Mouse (Mus musculus): ENCODE results near the gene Ergic1. TPM values are rescaled to one million over a fixed set of nuclear protein-coding genes. Genes with fewer than 3 reads are reported as not detected.
A peak's percentile ranks its signal among the peaks of the same experiment; 100 is the strongest.

Gene Ergic1
- total and polyA plus RNA-seq, 3 experiments: 22.1 to 92.7 (median 37.1) TPM

DNA sequence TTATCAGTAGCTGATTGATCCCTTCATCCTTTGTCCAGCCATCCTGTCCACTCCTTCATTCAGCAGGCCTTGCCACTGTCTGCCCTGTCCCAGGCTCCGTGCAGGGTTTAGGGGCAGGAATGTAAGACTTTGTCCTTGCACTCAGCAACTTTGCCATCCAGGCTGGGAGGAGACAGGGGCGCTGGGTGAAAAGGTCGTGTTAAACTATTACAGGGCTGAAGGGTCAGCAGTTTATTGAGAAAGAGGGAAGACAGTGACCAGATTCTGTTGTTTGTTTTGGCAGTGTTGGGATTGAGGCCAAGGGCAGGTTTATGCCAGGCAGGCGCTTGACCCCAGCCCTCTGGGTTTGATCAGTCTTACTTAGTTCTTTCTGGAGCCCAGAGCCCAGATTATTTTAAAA, 76.6 kb downstream of the Ergic1 start:
- Histone ChIP-seq H3K36me3 (replicated peaks) (peaks cover 94% of the 10 kb centered on the region), H3K4me3 (ENCODE audit: low read depth, low read length) (no peak overlapping the region), H3K9me3 (replicated peaks) (no peaks in the 10 kb centered on the region), H3K27me3 (ENCODE audit: insufficient read depth, low read length) (no peaks in the 10 kb centered on the region), H3K4me1 (ENCODE audit: insufficient read depth, low read depth, low read length) (peaks cover 6% of the 10 kb centered on the region; the same call in 1 of the 2 replicates)
- no peak for ATAC-seq (ENCODE audit: extremely low read depth, insufficient number of reproducible peaks, low FRiP score, poor library complexity, severe bottlenecking)
- DNase-seq (ENCODE audit: low spot score): no peak
- TF ChIP-seq CTCF (IDR thresholded peaks at IDR 0.05; ENCODE audit: low read depth, low read length) (no peak), TAL1 (conservative IDR thresholded peaks at IDR 0.05; ENCODE audit: low read depth, low read length) (no peak), GATA2 (IDR thresholded peaks at IDR 0.05; ENCODE audit: borderline replicate concordance, low read depth, low read length) (no peak), POLR2AphosphoS5 (IDR thresholded peaks at IDR 0.05; ENCODE audit: insufficient replicate concordance, low read depth, low read length) (no peak), GATA1 (IDR thresholded peaks at IDR 0.05; ENCODE audit: borderline replicate concordance, low read length) (no peak)

GRCm38 (mm10) chr17:26638655-26639054, 77.4 kb downstream of the Ergic1 start:
- peak; percentile 56 for DNase-seq (ENCODE audit: low spot score)
- Histone ChIP-seq H3K4me3 (ENCODE audit: low read depth, low read length) (no peak overlapping the region), H3K36me3 (replicated peaks) (peaks cover 96% of the 10 kb centered on the region), H3K9me3 (replicated peaks) (no peaks in the 10 kb centered on the region), H3K4me1 (ENCODE audit: insufficient read depth, low read depth, low read length) (peaks cover 6% of the 10 kb centered on the region; the same call in 1 of the 2 replicates), H3K27me3 (ENCODE audit: insufficient read depth, low read length) (no peaks in the 10 kb centered on the region)
- peak; percentile 40 for ATAC-seq (ENCODE audit: extremely low read depth, insufficient number of reproducible peaks, low FRiP score, poor library complexity, severe bottlenecking)
- TF ChIP-seq POLR2AphosphoS5 (IDR thresholded peaks at IDR 0.05; ENCODE audit: insufficient replicate concordance, low read depth, low read length) (no peak), CTCF (IDR thresholded peaks at IDR 0.05; ENCODE audit: low read depth, low read length) (peak; percentile 92)

GRCm38 (mm10) chr17:26639791-26640190, 78.5 kb downstream of the Ergic1 start:
- Histone ChIP-seq H3K36me3 (replicated peaks) (peaks cover 96% of the 10 kb centered on the region), H3K9me3 (replicated peaks) (no peaks in the 10 kb centered on the region), H3K4me3 (ENCODE audit: low read depth, low read length) (no peak overlapping the region), H3K27me3 (ENCODE audit: insufficient read depth, low read length) (no peaks in the 10 kb centered on the region), H3K4me1 (ENCODE audit: insufficient read depth, low read depth, low read length) (peaks cover 10% of the 10 kb centered on the region; the same call in 1 of the 2 replicates)
- no peak for TF ChIP-seq POLR2AphosphoS5 (IDR thresholded peaks at IDR 0.05; ENCODE audit: insufficient replicate concordance, low read depth, low read length)
- ATAC-seq (ENCODE audit: extremely low read depth, insufficient number of reproducible peaks, low FRiP score, poor library complexity, severe bottlenecking) (no peak), DNase-seq (ENCODE audit: low spot score) (no peak)

- no peak for ATAC-seq (ENCODE audit: extremely low read depth, insufficient number of reproducible peaks, low FRiP score, poor library complexity, severe bottlenecking)
- Histone ChIP-seq H3K4me1 (ENCODE audit: insufficient read depth, low read depth, low read length) (peaks cover 15% of the 10 kb centered on the region; the same call in 1 of the 2 replicates), H3K36me3 (replicated peaks) (peaks cover 96% of the 10 kb centered on the region), H3K9me3 (replicated peaks) (no peaks in the 10 kb centered on the region), H3K27me3 (ENCODE audit: insufficient read depth, low read length) (no peaks in the 10 kb centered on the region), H3K4me3 (ENCODE audit: low read depth, low read length) (no peak overlapping the region)
- DNase-seq (ENCODE audit: low spot score): no peak
- TF ChIP-seq CTCF (IDR thresholded peaks at IDR 0.05; ENCODE audit: low read depth, low read length) (no peak), TAL1 (conservative IDR thresholded peaks at IDR 0.05; ENCODE audit: low read depth, low read length) (no peak), GATA2 (IDR thresholded peaks at IDR 0.05; ENCODE audit: borderline replicate concordance, low read depth, low read length) (no peak), GATA1 (IDR thresholded peaks at IDR 0.05; ENCODE audit: borderline replicate concordance, low read length) (no peak), POLR2AphosphoS5 (IDR thresholded peaks at IDR 0.05; ENCODE audit: insufficient replicate concordance, low read depth, low read length) (no peak)
Observed at GRCm38 (mm10) chr17:26640286-26640740, 79.0 kb downstream of the Ergic1 start.

DNA sequence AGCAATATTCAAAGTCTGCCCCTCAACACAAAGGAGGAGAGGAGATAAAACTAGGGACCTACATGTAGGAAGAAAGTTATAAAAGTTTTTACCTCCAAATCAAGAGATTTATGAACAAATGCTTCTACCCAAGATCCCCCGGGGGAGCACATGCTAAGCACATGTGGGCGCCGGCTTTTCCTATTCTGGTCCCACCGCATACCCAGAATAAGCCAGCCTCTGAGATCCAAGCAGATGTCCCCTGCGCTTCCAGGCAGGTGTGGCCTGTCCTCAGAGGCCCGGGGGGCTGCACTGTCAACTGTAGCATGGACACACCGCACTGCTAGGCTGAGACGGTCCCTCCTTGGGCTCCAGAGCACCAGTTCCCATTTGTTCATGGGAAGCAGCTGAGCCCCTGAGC, 82.2 kb downstream of the Ergic1 start:
- no peak for DNase-seq (ENCODE audit: low spot score)
- Histone ChIP-seq H3K36me3 (replicated peaks) (peaks cover 98% of the 10 kb centered on the region), H3K4me3 (ENCODE audit: low read depth, low read length) (no peak overlapping the region), H3K4me1 (ENCODE audit: insufficient read depth, low read depth, low read length) (peaks cover 18% of the 10 kb centered on the region; the same call in 1 of the 2 replicates), H3K27me3 (ENCODE audit: insufficient read depth, low read length) (no peaks in the 10 kb centered on the region), H3K9me3 (replicated peaks) (no peaks in the 10 kb centered on the region)
- no peak for TF ChIP-seq GATA2 (IDR thresholded peaks at IDR 0.05; ENCODE audit: borderline replicate concordance, low read depth, low read length)
- no peak for TF ChIP-seq GATA1 (IDR thresholded peaks at IDR 0.05; ENCODE audit: borderline replicate concordance, low read length)
- no peak for TF ChIP-seq POLR2AphosphoS5 (IDR thresholded peaks at IDR 0.05; ENCODE audit: insufficient replicate concordance, low read depth, low read length)
- TF ChIP-seq TAL1 (conservative IDR thresholded peaks at IDR 0.05; ENCODE audit: low read depth, low read length): no peak
- ATAC-seq (ENCODE audit: extremely low read depth, insufficient number of reproducible peaks, low FRiP score, poor library complexity, severe bottlenecking): no peak

- H3K4me1 ChIP-seq (ENCODE audit: insufficient read depth, low read depth, low read length): peaks cover 16% of the 10 kb centered on the region; the same call in 1 of the 2 replicates
- DNase-seq (ENCODE audit: low spot score): no peak
- H3K4me3 ChIP-seq (ENCODE audit: low read depth, low read length): no peak overlapping the region
- H3K27me3 ChIP-seq (ENCODE audit: insufficient read depth, low read length): no peaks in the 10 kb centered on the region
- no peak for ATAC-seq (ENCODE audit: extremely low read depth, insufficient number of reproducible peaks, low FRiP score, poor library complexity, severe bottlenecking)
- H3K36me3 ChIP-seq (replicated peaks): peaks cover 98% of the 10 kb centered on the region
- no peaks in the 10 kb centered on the region for H3K9me3 ChIP-seq (replicated peaks)
- TF ChIP-seq TAL1 (conservative IDR thresholded peaks at IDR 0.05; ENCODE audit: low read depth, low read length) (no peak), GATA2 (IDR thresholded peaks at IDR 0.05; ENCODE audit: borderline replicate concordance, low read depth, low read length) (no peak), POLR2AphosphoS5 (IDR thresholded peaks at IDR 0.05; ENCODE audit: insufficient replicate concordance, low read depth, low read length) (no peak), GATA1 (IDR thresholded peaks at IDR 0.05; ENCODE audit: borderline replicate concordance, low read length) (no peak), CTCF (IDR thresholded peaks at IDR 0.05; ENCODE audit: low read depth, low read length) (no peak)
Observed at GRCm38 (mm10) chr17:26643993-26644392, 82.7 kb downstream of the Ergic1 start.
